Mouse (Mus musculus): ENCODE data around the gene Arhgap30.

DNA sequence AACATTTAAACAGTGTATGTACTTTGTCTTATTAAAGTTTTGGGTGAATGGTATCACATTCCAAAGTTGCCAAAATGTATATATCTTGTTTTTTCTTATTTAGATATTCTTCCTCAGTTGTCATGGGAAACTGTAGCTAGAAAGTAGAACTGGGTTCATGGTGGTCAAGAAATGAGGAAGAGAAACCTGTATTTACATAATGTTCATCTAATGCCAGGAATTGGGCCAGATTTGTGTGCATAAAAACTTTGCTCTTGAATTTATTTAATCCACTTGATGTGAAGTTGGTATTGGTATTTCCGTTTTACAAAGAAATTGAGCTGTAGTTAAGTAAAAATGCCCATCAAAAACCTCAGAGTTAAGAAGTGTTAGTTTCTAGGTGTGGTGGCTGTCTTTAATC lies 21.5 kb downstream of the Arhgap30 start:
- TF ChIP-seq CTCF (IDR thresholded peaks at IDR 0.05; ENCODE audit: low read depth, low read length) (no peak), POLR2A (IDR thresholded peaks at IDR 0.05; ENCODE audit: insufficient read depth, low read length) (no peak)

Measured in ES-Bruce4 (cell line).